Mouse (Mus musculus): Measurements from ENCODE around the gene Smarcc1. TPM values are rescaled to one million over a fixed set of nuclear protein-coding genes. Genes with fewer than 3 reads are reported as not detected.

The Smarcc1 gene
- total and polyA plus RNA-seq, 3 experiments: 51.1 to 133 (median 72.8) TPM

DNA sequence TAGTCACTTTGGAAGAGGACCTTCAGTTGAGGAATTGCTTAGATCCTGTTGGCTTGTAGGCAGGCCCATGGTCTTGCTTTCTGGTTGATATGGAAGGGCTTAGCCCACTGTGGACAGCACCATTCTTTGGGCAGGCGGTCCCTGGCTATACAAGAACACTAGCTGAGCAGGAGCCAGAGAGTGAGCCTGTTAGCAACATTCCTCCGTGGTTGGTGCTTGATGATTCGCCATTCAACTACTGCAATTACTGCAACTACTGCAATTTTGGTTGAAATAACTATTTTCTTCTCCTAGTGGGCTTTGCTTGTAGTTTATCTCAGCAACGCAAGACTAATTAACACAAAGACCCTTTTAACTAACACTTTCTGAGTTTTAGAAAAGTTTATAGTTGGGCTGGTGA lies 108.7 kb downstream of the Smarcc1 start:
- no peak for DNase-seq (ENCODE audit: low spot score)
- TF ChIP-seq CTCF (IDR thresholded peaks at IDR 0.05; ENCODE audit: low read depth, low read length) (no peak), GATA2 (IDR thresholded peaks at IDR 0.05; ENCODE audit: borderline replicate concordance, low read depth, low read length) (no peak), POLR2AphosphoS5 (IDR thresholded peaks at IDR 0.05; ENCODE audit: insufficient replicate concordance, low read depth, low read length) (no peak)
- Histone ChIP-seq H3K36me3 (replicated peaks) (peaks cover 93% of the 10 kb centered on the region), H3K27me3 (ENCODE audit: insufficient read depth, low read length) (no peaks in the 10 kb centered on the region), H3K4me3 (ENCODE audit: low read depth, low read length) (no peak overlapping the region), H3K9me3 (replicated peaks) (no peaks in the 10 kb centered on the region), H3K4me1 (ENCODE audit: insufficient read depth, low read depth, low read length) (no peaks in the 10 kb centered on the region)
- ATAC-seq (ENCODE audit: extremely low read depth, insufficient number of reproducible peaks, low FRiP score, poor library complexity, severe bottlenecking): no peak

DNA sequence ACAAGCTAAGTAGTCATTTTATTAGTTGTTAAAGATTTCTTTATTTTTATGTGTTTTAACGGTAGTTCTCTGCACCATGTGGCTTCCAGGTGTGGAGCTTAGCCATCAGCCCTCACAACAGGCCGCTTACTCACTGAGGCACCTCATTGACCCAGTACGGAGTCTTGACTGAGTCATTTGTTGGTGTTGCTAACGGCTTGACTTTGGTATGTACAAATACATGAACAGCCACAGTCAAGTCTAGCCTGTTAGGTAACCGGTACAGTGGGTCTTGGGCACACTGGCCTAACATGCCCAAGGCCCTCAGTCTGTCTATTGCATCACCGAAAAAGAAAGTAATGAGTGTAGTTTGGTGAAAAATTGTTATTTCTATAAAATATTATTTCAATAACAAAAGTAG lies 111.2 kb downstream of the Smarcc1 start:
- no peak for ATAC-seq (ENCODE audit: extremely low read depth, insufficient number of reproducible peaks, low FRiP score, poor library complexity, severe bottlenecking)
- H3K4me3 ChIP-seq (ENCODE audit: low read depth, low read length): no peak overlapping the region
- peaks cover 92% of the 10 kb centered on the region for H3K36me3 ChIP-seq (replicated peaks)

DNA sequence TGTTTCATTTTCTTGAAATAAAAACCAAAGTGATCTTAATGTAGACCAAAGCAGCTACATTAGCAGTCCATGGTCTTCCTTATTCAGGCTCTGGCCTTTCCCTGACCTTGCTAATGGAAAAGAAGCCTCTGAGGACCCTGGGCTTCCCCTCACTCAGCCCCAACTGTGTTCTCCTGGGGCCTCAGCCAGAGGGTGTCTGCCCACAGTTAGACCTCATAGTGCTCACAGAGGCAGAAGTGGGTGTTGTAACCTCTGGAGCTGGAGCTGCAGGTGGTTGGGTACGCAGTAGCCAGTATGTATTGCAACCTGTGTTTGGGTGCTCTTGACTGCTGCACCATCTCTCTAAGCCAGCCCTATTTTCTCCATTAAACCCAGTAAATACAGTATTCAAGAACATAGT lies 111.6 kb downstream of the Smarcc1 start:
- TF ChIP-seq GATA2 (IDR thresholded peaks at IDR 0.05; ENCODE audit: borderline replicate concordance, low read depth, low read length): no peak
- TF ChIP-seq CTCF (IDR thresholded peaks at IDR 0.05; ENCODE audit: low read depth, low read length): no peak
- TF ChIP-seq GATA1 (IDR thresholded peaks at IDR 0.05; ENCODE audit: borderline replicate concordance, low read length): no peak
- TF ChIP-seq POLR2AphosphoS5 (IDR thresholded peaks at IDR 0.05; ENCODE audit: insufficient replicate concordance, low read depth, low read length): no peak
- TF ChIP-seq TAL1 (conservative IDR thresholded peaks at IDR 0.05; ENCODE audit: low read depth, low read length): no peak
- H3K36me3 ChIP-seq (replicated peaks): peaks cover 91% of the 10 kb centered on the region
- no peak for ATAC-seq (ENCODE audit: extremely low read depth, insufficient number of reproducible peaks, low FRiP score, poor library complexity, severe bottlenecking)
- no peak overlapping the region for H3K4me3 ChIP-seq (ENCODE audit: low read depth, low read length)
- no peaks in the 10 kb centered on the region for H3K9me3 ChIP-seq (replicated peaks)
- no peaks in the 10 kb centered on the region for H3K27me3 ChIP-seq (ENCODE audit: insufficient read depth, low read length)
- H3K4me1 ChIP-seq (ENCODE audit: insufficient read depth, low read depth, low read length): no peaks in the 10 kb centered on the region
- DNase-seq (ENCODE audit: low spot score): no peak

More for the DNA sequence above, 111.2 kb downstream of the Smarcc1 start:
- DNase-seq (ENCODE audit: low spot score): no peak
- no peaks in the 10 kb centered on the region for H3K9me3 ChIP-seq (replicated peaks)
- H3K27me3 ChIP-seq (ENCODE audit: insufficient read depth, low read length): no peaks in the 10 kb centered on the region
- no peak for TF ChIP-seq CTCF (IDR thresholded peaks at IDR 0.05; ENCODE audit: low read depth, low read length)
- no peaks in the 10 kb centered on the region for H3K4me1 ChIP-seq (ENCODE audit: insufficient read depth, low read depth, low read length)

DNA sequence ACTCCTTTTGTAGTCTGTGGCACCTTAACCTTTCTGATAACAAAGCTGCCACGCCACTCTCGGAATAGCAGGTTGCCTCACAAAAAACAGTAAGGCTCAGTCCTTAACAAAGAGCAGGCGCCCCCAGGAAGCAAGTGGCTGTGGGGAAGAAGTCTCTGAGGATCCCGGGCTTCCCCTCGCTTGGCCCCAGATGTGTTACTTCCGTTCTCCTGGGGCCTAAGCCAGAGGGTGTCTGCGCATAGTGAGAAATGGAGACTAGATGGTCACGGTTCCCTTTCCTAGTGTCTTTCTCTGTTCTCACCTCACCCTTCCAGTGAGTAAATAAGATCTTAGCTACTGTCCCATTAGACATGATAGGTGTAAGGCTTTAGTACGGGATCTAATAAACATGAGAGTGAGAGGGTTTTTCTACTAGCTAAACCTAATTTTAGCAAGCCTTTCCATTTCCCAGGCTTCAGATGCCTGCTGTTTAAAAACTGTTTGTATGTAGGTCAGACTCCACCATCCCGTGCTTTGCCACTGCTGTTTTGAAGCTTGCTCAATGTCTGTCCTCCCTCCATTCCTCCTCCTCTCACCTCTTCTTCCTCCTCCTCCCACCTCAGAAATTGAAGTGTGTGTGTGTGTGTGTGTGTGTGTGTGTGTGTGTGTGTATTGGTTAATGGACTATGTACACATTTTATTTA lies 112.2 kb downstream of the Smarcc1 start:
- Histone ChIP-seq H3K4me1 (ENCODE audit: insufficient read depth, low read depth, low read length) (no peaks in the 10 kb centered on the region), H3K4me3 (ENCODE audit: low read depth, low read length) (no peak overlapping the region), H3K9me3 (replicated peaks) (no peaks in the 10 kb centered on the region), H3K36me3 (replicated peaks) (peaks cover 91% of the 10 kb centered on the region), H3K27me3 (ENCODE audit: insufficient read depth, low read length) (no peaks in the 10 kb centered on the region)
- ATAC-seq (ENCODE audit: extremely low read depth, insufficient number of reproducible peaks, low FRiP score, poor library complexity, severe bottlenecking): no peak
- DNase-seq (ENCODE audit: low spot score): no peak
- TF ChIP-seq GATA1 (IDR thresholded peaks at IDR 0.05; ENCODE audit: borderline replicate concordance, low read length) (no peak), CTCF (IDR thresholded peaks at IDR 0.05; ENCODE audit: low read depth, low read length) (no peak), TAL1 (conservative IDR thresholded peaks at IDR 0.05; ENCODE audit: low read depth, low read length) (no peak), GATA2 (IDR thresholded peaks at IDR 0.05; ENCODE audit: borderline replicate concordance, low read depth, low read length) (no peak), POLR2AphosphoS5 (IDR thresholded peaks at IDR 0.05; ENCODE audit: insufficient replicate concordance, low read depth, low read length) (no peak)

DNA sequence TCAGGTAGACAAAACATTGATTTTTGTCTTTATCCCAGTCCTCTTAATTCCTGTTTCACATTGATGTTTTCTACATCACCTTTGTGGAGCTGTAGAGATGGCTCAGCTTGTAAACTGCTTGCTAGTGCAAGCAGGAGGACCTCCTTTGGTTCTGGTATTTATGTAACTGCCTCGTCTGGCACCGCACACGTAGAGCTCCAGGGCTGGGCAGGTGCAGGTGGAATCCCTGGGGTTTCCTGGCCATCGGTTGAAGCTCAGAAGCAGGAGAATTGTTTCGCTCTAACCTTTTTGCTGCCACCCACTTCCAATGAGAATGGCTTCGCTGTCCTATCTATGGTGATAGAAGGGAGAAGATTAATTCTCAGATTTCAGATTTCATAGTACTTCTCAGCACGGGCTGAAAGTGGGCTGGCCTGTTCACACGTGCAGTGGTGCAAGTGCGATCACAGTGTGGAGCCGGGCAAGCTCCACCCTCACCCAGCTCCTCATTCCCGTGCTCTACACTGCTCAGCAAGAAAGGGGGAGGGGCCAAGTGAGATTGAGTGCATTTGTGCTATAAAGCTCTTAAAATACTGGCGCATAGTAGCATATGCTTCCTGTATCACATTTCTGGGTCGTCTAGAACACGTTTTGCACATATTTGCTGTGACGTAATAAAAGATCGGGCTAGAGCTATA lies 113.0 kb downstream of the Smarcc1 start:
- Histone ChIP-seq H3K27me3 (ENCODE audit: insufficient read depth, low read length) (no peaks in the 10 kb centered on the region), H3K4me1 (ENCODE audit: insufficient read depth, low read depth, low read length) (no peaks in the 10 kb centered on the region), H3K36me3 (replicated peaks) (peaks cover 94% of the 10 kb centered on the region), H3K9me3 (replicated peaks) (no peaks in the 10 kb centered on the region), H3K4me3 (ENCODE audit: low read depth, low read length) (no peak overlapping the region)
- TF ChIP-seq POLR2AphosphoS5 (IDR thresholded peaks at IDR 0.05; ENCODE audit: insufficient replicate concordance, low read depth, low read length) (no peak), TAL1 (conservative IDR thresholded peaks at IDR 0.05; ENCODE audit: low read depth, low read length) (no peak), CTCF (IDR thresholded peaks at IDR 0.05; ENCODE audit: low read depth, low read length) (no peak), GATA1 (IDR thresholded peaks at IDR 0.05; ENCODE audit: borderline replicate concordance, low read length) (no peak)
- no peak for ATAC-seq (ENCODE audit: extremely low read depth, insufficient number of reproducible peaks, low FRiP score, poor library complexity, severe bottlenecking)
- no peak for DNase-seq (ENCODE audit: low spot score)

DNA sequence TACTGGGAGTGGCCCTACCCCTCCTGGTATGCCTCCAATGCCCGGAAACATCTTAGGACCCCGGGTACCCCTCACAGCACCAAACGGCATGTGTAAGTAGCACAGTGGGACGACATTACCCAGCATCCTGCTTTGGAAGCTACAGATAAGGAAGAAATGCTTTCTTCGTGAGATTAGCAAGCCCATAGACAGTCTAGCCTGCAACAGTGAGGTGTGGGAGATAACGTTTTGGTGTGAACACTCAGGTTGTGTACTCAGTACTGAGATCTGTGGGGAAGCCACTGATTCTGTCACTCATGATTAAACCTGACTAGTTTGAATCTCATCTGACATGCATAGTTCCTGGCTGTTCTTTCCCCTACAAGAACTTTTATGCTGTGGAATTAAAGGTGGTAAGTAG lies 117.5 kb downstream of the Smarcc1 start:
- DNase-seq (ENCODE audit: low spot score) (no peak), ATAC-seq (ENCODE audit: extremely low read depth, insufficient number of reproducible peaks, low FRiP score, poor library complexity, severe bottlenecking) (no peak)
- no peaks in the 10 kb centered on the region for H3K27me3 ChIP-seq (ENCODE audit: insufficient read depth, low read length)
- no peaks in the 10 kb centered on the region for H3K9me3 ChIP-seq (replicated peaks)
- no peak overlapping the region for H3K4me3 ChIP-seq (ENCODE audit: low read depth, low read length)
- H3K4me1 ChIP-seq (ENCODE audit: insufficient read depth, low read depth, low read length): no peaks in the 10 kb centered on the region
- TF ChIP-seq POLR2AphosphoS5 (IDR thresholded peaks at IDR 0.05; ENCODE audit: insufficient replicate concordance, low read depth, low read length) (no peak), GATA2 (IDR thresholded peaks at IDR 0.05; ENCODE audit: borderline replicate concordance, low read depth, low read length) (no peak), CTCF (IDR thresholded peaks at IDR 0.05; ENCODE audit: low read depth, low read length) (no peak), GATA1 (IDR thresholded peaks at IDR 0.05; ENCODE audit: borderline replicate concordance, low read length) (no peak), TAL1 (conservative IDR thresholded peaks at IDR 0.05; ENCODE audit: low read depth, low read length) (no peak)
- peaks cover 91% of the 10 kb centered on the region for H3K36me3 ChIP-seq (replicated peaks)

All from G1E (cell line).